Mouse (Mus musculus): Measurements from ENCODE around the gene Haus7.
"Not testable (repeated sequence)": the region's sequence is repeated elsewhere in the genome, so short reads cannot be mapped to it uniquely, and the experiment has no call there.

Gene Haus7

GRCm38 (mm10) chrX:73468752-73469151 lies 9.9 kb upstream of the Haus7 start:
- in situ Hi-C loops (cut with MboI; ENCODE audit: low pct_unique_long_range_greater_than_20kb in 1 of 2, low sequenced_read_pairs in 2 of 2, unreplicated experiment in 1 of 2) = no loop called here

DNA sequence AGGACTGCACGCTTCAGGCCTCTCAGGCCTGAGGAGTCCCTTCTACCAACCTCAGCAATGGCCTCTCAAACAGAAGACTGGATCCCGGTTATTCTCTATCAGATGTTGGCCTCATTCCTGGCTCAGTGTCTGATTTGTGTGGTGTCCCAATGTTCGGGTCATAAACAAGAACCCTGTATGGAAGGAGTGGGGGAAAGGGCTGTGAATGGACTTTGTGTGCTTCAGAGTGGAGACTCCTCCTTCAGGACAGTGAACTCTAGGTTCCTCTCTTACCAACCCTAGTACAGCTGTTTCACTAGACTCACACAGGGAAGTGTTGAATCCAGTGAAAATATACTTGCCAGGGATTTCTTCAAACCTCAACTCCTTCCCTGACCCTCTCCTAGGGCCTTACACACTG lies 9.5 kb upstream of the Haus7 start:
- in situ Hi-C loops (cut with MboI; ENCODE audit: low pct_unique_long_range_greater_than_20kb in 1 of 2, low sequenced_read_pairs in 2 of 2, unreplicated experiment in 1 of 2) = no loop called here

DNA sequence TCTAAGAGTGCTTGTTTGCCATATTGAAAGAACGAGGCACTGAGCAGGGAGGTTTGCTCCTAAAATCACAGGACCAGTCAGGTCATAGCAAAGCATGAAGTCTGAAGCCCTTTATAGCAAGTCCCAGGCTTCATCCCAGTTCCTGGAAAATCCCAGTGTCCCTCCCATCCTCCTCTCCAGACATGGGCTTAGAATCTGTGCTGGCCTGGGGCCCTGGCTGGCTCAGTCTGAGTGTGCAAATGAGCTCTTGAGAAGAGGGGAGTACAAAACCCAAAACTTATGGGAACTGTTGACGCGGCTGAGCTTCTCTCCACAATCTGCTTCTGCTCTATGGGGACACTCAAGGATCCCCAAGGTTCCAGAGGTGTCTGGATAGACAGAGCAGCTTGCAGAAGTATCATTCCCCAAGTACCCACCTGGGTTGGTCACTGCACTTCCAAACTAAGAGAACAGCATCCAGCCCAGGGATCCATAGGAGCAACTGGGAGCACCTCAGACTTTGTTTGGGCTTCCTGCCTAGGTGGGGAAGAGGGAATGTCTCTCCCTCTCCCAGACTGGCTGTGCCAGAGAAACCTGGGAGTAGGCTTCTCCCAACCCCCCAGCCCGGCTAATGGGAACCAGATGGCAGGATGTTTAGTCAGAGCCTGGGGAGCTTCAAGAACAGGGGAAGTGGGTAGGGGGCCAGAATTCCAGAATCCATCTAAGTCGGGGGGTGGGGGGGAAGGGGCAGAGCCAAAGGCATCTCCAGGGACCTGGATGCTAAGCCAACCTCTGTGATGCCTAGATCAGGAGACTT lies 8.8 kb upstream of the Haus7 start:
- in situ Hi-C loops (cut with MboI; ENCODE audit: low pct_unique_long_range_greater_than_20kb in 1 of 2, low sequenced_read_pairs in 2 of 2, unreplicated experiment in 1 of 2) = no loop called here

GRCm38 (mm10) chrX:73465483-73466186 lies 6.8 kb upstream of the Haus7 start:
- in situ Hi-C loops (cut with MboI; ENCODE audit: low pct_unique_long_range_greater_than_20kb in 1 of 2, low sequenced_read_pairs in 2 of 2, unreplicated experiment in 1 of 2) = no loop called here

- in situ Hi-C loops (cut with MboI; ENCODE audit: low pct_unique_long_range_greater_than_20kb in 1 of 2, low sequenced_read_pairs in 2 of 2, unreplicated experiment in 1 of 2) = no loop called here
Measured at GRCm38 (mm10) chrX:73460792-73461191, 1.9 kb upstream of the Haus7 start.

- in situ Hi-C loops (cut with MboI; ENCODE audit: low pct_unique_long_range_greater_than_20kb in 1 of 2, low sequenced_read_pairs in 2 of 2, unreplicated experiment in 1 of 2) = no loop called here
Measured at GRCm38 (mm10) chrX:73451949-73452348, 6.9 kb downstream of the Haus7 start.

GRCm38 (mm10) chrX:73441428-73441827 lies 17.4 kb downstream of the Haus7 start:
- in situ Hi-C loops (cut with MboI; ENCODE audit: low pct_unique_long_range_greater_than_20kb in 1 of 2, low sequenced_read_pairs in 2 of 2, unreplicated experiment in 1 of 2) = loop anchor here in 1 of 2 experiments (25.0 kb wide), 1 partner anchor 429 kb away; no protein-coding TSS in a partner anchor

GRCm38 (mm10) chrX:73435252-73435651 lies 23.6 kb downstream of the Haus7 start, which contains the start of gene Trex2:
Trex2 (minus strand) TSS chrX:73435344.
- in situ Hi-C loops (cut with MboI; ENCODE audit: low pct_unique_long_range_greater_than_20kb in 1 of 2, low sequenced_read_pairs in 2 of 2, unreplicated experiment in 1 of 2) = loop anchor here in 1 of 2 experiments (10.0 to 25.0 kb wide), 3 partner anchors 220 to 423 kb away; no protein-coding TSS in a partner anchor

DNA sequence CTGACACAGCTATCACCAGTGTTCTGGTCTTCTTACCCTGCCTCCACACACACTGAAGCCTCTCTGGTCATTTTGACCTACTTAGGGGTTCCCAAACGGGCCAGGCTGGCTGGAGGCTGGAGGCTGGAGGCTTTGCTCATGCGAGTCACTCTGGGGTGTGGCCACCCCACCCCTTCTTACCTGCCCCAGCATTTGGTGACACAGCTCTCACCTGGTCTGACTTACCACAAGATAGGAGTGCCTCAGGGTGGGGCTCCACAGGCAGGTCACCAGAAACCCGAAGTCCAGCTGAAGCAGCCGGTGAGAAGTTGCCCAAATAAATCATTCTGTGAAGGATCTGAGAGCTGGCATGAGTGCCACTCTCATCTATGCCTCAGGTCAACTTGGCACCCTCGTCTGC lies 26.0 kb downstream of the Haus7 start:
- in situ Hi-C loops (cut with MboI; ENCODE audit: low pct_unique_long_range_greater_than_20kb in 1 of 2, low sequenced_read_pairs in 2 of 2, unreplicated experiment in 1 of 2) = loop anchor here in 1 of 2 experiments (10.0 to 25.0 kb wide), 3 partner anchors 222 to 421 kb away; no protein-coding TSS in a partner anchor

GRCm38 (mm10) chrX:73430036-73430435 lies 28.8 kb downstream of the Haus7 start:
- in situ Hi-C loops (cut with MboI; ENCODE audit: low pct_unique_long_range_greater_than_20kb in 1 of 2, low sequenced_read_pairs in 2 of 2, unreplicated experiment in 1 of 2) = loop anchor here in 1 of 2 experiments (10.0 to 25.0 kb wide), 3 partner anchors 225 to 418 kb away; no protein-coding TSS in a partner anchor

GRCm38 (mm10) chrX:73412767-73413166 lies 46.1 kb downstream of the Haus7 start:
- in situ Hi-C loops (cut with MboI; ENCODE audit: low pct_unique_long_range_greater_than_20kb in 1 of 2, low sequenced_read_pairs in 2 of 2, unreplicated experiment in 1 of 2) = no loop called here

DNA sequence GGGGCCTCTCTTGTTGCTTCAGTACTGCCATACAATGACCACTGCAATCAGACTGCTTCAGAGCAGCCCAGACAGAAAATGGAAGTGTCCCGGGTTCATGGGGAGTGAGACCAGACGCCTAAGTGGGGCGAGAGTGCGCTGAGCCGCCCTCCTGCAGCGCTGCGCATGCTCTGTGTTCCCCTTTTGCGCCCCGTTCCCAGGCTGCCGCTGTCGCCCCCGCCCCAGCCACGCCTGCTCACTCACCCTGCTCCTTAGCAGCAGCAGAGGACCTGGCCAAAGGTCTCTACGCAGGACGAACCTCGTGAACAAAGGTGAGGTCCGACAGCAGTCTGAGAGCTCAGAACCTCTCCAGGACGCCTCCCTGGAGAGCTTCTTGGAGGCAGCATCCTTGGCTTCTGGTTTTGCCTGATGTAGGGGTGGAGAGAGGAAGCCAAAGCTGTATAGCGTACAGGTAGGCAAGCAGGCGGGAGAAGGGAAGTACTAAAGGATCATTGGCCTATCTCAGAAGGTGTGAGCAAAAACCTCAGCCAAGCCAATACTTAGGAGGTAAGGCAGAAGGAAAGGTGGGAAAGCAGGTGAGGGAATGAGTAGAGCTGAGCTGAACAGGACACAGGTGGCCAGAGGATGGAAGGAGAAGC lies 47.8 kb downstream of the Haus7 start, which contains the start of gene Zfp92:
Gene Zfp92, plus strand, starts transcription at position 217 of the 638 bp plus-strand sequence.
- in situ Hi-C loops (cut with MboI; ENCODE audit: low pct_unique_long_range_greater_than_20kb in 1 of 2, low sequenced_read_pairs in 2 of 2, unreplicated experiment in 1 of 2) = no loop called here

GRCm38 (mm10) chrX:73401616-73402015 lies 57.2 kb downstream of the Haus7 start:
- in situ Hi-C loops (cut with MboI; ENCODE audit: low pct_unique_long_range_greater_than_20kb in 1 of 2, low sequenced_read_pairs in 2 of 2, unreplicated experiment in 1 of 2) = no loop called here

GRCm38 (mm10) chrX:73400951-73401350 lies 57.9 kb downstream of the Haus7 start:
- in situ Hi-C loops (cut with MboI; ENCODE audit: low pct_unique_long_range_greater_than_20kb in 1 of 2, low sequenced_read_pairs in 2 of 2, unreplicated experiment in 1 of 2) = no loop called here

- in situ Hi-C loops (cut with MboI; ENCODE audit: low pct_unique_long_range_greater_than_20kb in 1 of 2, low sequenced_read_pairs in 2 of 2, unreplicated experiment in 1 of 2) = not testable (repeated sequence)
Measured at GRCm38 (mm10) chrX:73398636-73399035, 60.2 kb downstream of the Haus7 start, which contains the start of gene Gm18336. Gm18336 (minus strand) TSS chrX:73398736.

DNA sequence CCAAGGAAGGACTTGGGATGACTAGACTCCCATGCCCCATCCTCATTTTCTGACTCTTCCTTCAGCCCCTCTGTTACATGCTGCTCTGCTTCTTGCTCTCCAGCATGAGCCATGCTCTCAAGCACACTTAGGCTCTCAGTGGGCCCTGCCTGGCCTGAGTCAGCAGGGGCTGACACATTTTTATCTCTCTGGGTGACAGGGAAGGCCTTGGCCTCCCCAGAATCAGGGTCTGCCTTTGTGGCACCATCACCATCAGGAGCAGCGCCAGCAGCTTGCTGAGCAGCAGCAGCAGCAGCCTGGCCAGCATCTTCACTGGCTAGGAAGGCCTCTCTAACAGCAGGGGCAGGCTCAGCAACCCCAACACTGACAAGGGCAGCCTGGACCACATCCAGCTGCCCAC lies 62.4 kb downstream of the Haus7 start:
- in situ Hi-C loops (cut with MboI; ENCODE audit: low pct_unique_long_range_greater_than_20kb in 1 of 2, low sequenced_read_pairs in 2 of 2, unreplicated experiment in 1 of 2) = no loop called here

DNA sequence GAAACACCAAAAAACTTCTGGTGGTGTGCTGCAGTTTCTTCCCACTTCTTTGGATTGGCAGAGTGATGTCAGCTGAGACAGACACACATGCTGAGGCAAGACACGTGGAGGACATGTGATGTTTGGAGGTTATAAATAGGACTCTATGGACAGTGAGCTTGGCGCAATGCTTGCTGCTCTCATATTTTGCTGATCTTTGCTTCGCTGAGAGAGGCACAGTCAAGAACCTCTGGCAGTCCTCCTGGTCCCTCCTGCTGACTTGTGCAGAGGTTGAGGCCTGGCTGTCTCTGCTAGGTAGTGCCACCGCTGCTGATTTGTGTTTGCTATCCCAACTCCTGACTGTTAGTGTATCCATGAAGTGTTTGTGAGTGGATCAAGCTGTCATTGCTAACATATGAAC lies 67.4 kb downstream of the Haus7 start:
- in situ Hi-C loops (cut with MboI; ENCODE audit: low pct_unique_long_range_greater_than_20kb in 1 of 2, low sequenced_read_pairs in 2 of 2, unreplicated experiment in 1 of 2) = no loop called here
